Mouse (Mus musculus) kidney, adult 18-20 months (tissue): Measurements from ENCODE around the gene Actn4.

Experiments
- DNase-seq: peaks from one replicate; pipeline ENCODE4 v3.0.0; 2021

Gene Actn4

DNA sequence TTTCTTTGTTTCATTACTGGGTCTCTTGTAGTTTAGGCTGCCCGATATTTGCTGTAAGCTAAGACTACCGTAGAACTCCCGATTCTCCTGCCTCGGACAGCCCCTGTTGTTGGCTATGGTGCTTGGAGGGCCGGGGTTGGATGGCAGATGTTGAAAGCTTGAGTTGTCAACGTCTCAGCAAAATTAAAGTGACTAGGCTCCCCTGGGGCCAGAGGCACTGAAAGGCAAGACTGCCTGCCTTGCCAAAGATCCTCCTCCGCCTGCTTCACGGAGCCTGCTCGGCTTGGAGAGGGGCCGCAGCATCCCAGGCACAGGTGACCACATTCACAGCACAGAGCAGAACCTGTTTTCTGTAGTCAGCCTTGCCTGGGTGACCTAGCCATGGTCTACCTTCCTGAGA lies 81.6 kb downstream of the Actn4 start:
- no peak for DNase-seq

DNA sequence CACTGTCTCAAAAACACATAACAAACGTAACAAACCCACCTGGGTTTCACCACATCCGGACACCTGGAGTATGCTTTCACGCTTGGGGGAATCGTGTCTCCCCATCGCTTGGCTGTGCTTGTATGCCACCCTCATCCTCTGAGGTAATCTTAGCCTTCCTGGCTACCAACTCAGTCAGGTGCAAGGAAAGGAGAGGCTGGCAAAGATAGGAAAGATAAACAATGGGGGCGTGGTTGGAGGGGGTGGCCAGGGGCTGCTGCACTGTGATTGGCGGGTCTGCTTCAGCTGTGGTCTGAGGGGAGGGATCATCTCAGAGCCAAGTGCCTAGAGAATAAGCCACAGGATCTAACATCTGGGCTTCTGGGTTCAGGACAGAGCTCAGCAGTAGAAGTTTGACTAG lies 82.5 kb downstream of the Actn4 start:
- DNase-seq: no peak

DNA sequence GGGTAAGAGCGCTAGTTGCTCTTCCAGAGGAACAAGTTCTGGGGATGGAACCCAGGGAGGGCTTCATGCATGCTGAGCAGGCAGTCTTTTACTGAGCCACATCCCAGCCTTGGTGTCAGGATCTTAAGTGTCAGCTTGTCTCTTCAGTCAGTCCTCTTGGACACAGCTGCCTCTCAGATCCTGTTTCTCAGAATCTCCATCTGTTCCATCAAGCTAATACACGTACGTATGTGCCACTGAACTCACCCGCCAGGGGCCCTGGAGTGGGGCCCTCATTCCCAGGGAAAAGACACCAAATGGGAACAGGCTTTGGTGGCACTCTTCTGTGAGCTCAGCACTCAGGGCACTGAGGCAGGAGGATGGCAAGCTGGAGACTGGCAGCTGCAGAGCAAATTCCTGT lies 84.3 kb downstream of the Actn4 start:
- no peak for DNase-seq

GRCm38 (mm10) chr7:28877155-28877554 lies 85.0 kb downstream of the Actn4 start:
- DNase-seq: no peak

DNA sequence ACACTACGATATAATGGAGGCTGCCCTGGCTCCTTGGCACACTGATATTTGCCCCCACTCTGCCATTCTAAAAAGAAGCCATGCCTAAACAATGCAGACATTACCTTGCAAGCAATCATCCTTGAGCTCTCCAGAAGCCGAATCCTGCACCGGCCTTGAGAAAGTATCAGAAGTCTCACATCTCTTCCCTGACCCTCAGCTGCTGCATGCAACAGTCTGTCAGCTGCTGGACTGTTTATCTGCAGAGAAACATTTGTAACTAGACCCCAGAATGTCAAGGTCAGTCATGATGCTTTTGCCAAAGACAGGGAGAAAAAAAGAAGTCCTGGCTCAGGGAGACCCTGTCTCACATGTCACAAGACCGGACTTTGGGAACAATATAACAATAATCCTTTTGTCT lies 86.0 kb downstream of the Actn4 start:
- no peak for DNase-seq

- no peak for DNase-seq
Observed at GRCm38 (mm10) chr7:28874565-28874964, 87.6 kb downstream of the Actn4 start.

DNA sequence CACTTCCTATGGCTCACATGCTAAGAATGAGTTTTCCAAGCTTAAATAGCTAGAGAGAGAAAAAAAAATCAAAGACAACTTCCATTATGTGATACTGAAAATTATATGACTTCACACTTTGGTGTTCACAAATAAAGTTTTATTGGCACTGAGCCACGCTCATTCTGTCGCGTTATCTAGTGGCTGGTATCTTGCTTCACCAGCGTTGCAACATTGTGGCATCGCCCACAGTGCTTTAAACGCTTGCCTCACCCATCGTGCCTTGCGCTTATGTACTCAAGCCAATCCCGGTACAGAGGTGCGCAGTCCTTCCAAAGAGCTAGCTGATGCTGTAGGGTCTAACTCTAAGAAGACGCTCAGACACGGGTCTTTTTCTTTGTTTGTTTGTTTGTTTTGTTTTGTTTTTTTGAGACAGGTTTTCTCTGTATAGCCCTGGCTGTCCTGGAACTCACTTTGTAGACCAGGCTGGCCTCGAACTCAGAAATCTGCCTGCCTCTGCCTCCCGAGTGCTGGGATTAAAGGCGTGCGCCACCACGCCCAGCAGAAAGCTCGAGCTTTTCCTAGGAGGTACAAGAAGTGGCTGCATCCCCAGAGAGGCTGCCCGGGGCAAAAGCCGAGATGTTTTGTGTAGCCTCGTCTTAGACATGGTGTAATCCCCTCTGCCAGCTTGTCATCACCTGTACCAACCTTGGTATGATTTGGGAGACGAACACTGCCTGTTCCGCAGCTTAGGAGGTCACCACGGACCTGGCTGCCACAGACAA lies 91.1 kb downstream of the Actn4 start:
- no peak for DNase-seq

DNA sequence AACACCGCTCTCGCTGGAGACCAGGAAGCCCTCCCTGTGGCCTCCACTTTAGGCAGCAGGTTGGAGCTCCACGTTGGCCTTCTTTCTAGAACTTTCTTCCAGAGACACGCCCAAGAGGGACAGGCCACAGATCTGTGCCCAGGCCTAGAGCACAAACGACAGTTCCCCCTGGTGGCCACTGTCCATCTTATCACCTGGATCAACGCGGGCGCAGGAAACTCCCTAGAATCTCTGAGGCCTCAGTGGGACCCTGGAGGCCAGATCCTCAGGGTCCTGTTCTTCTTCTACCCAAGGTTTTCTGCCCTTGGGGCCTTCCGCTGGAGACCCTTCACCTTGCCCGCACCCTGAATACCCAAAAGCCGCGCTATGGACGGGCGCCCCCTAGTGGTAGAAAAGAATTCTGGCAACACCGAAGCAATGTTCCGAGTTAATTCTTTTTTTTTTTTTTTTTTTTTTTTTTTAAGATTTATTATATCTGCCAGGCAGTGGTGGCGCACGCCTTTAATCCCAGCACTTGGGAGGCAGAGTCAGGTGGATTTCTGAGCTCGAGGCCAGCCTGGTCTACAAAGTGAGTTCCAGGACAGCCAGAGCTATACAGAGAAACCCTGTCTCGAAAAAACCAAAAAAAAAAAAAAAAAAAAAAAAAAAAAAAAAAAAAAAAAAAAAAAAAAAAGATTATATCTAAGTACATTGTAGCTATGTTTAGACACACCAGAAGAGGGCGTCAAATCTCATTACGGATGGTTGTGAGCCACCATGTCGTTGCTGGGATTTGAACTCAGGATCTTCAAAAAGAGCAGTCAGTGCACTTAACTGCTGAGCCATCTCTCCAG lies 94.4 kb downstream of the Actn4 start:
- peak; percentile 85 for DNase-seq

DNA sequence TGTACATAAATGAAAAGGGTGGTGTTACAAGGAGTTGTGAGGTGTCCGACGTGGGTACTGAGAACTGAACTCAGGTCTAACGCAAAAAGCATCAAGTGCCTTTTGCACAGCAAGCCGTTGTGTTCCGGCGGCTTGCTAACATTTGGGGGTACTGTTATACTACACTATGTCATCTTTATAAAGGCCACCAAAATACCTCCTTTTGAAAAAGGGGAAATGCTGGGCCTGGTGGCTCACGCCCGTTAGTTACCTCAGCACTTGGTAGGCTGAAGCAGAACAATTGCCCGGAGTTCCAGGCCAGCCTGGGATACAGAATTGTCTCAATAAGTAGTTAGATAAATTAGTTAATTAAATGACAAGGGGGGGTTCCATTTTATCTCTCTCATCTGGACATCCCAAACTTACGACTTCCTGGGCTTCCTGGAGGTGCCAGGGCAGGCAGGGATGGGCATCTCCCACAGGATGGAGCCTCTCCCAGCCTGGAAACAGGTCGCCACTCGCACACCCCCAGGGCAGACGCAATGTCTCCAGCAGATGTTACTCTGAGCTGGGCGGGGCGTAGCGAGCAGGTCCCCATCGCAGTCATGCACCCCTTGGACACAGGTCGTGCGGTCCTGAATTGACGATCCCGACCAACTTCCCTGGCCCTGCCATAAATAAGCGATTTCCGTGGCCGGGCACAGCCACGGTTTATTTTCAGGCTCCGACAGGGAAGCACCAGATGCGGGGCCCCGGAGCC lies 95.2 kb downstream of the Actn4 start:
- DNase-seq: no peak

DNA sequence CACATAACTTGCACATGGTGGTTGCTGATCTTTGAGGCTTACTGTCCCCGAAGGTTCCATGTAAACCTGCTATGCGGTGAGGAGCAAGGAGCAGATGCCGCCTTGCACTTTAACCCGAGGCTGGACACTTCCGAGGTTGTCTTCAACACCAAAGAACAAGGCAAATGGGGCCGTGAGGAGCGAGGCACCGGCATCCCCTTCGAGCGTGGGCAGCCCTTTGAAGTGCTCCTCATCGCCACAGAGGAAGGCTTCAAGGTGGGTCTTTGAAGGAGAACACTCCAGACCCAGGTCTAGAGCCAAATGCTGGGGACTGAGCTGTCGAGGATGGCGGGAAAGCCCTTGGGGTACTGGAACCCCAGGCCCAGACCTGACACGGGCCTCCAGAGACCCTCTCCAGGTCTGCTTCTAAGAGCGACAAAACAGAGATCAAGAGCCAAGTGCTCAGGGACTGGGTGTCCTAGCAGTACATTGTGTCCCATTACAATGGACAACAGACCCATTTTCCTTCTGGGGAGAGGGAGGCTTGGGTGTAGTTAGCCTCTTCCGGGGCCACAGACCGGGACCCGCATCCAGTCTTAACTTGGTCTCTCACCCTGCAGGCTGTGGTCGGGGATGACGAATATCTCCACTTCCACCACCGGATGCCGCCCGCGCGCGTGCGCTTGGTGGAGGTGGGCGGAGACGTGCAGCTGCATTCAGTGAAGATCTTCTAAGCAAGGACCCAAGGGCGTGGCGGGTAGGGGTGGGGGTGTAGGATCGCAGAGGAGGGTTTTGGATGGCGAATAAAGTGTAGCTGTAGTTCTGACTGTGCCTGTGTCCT lies 96.4 kb downstream of the Actn4 start:
- DNase-seq: peak; percentile 73

DNA sequence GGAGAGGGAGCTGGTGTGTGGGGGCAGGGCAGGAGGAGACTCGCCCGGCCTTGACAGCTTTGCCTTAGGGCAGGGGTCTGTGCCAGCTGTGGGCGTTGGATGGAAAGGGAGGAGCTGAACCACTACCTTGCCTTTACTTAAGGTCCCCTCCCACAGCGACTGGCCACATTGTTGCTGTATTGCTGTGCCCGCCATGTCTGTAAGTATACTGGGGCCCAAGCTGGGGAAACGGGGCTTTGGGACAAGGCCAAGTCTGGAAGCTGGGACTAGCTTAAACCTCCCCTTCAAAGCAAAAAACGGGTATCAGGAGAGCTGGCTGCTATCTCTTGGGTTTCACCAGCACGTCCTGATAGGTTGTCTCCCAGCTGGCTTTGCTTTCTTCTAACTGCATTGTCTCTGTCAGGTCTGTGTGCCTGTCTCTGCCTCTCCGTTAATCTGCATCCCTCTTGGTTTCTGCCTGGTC lies 97.8 kb downstream of the Actn4 start:
- DNase-seq: no peak

GRCm38 (mm10) chr7:28863540-28863939 lies 98.6 kb downstream of the Actn4 start, which contains the start of gene Lgals7:
Gene Lgals7 (plus strand): TSS chr7:28863853.
- no peak for DNase-seq

DNA sequence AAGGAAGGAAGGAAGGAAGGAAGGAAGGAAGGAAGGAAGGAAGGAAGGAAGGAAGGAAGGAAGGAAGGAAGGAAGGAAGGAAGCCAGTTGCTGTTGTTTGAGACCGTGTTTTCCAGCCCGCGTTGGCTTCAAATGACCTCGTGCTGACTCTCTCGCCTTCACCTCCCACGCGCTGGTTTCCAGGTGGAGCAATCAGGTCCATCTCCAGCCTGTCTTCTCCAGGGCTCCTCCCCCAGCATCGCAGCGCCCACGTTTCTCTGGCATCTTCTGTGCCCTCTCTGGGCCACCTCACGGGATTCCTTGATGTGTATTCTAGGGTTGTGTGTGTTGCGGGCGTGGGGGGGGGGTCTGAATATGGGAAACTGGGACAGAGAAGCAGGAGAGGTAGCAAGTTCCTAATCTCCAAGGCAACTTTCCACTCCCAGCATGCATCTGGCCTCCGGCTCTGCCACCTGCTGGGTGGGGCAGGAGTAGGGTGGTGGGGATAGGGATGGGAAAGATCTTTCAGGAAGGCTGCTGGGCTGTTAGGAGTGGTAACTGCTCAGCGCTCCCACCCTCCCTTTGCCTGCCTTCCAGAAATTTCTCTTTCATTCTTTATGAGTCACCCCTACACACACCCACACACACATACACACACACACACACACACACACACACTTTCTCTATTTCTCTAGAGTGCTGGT lies 99.2 kb downstream of the Actn4 start:
- no peak for DNase-seq

GRCm38 (mm10) chr7:28860898-28861297 lies 101.2 kb downstream of the Actn4 start:
- no peak for DNase-seq

- no peak for DNase-seq
Observed at GRCm38 (mm10) chr7:28859953-28860352, 102.2 kb downstream of the Actn4 start.

- DNase-seq: no peak
Observed at GRCm38 (mm10) chr7:28850642-28851041, 111.5 kb downstream of the Actn4 start.

- DNase-seq: no peak
Observed at GRCm38 (mm10) chr7:28849700-28850236, 112.4 kb downstream of the Actn4 start.

DNA sequence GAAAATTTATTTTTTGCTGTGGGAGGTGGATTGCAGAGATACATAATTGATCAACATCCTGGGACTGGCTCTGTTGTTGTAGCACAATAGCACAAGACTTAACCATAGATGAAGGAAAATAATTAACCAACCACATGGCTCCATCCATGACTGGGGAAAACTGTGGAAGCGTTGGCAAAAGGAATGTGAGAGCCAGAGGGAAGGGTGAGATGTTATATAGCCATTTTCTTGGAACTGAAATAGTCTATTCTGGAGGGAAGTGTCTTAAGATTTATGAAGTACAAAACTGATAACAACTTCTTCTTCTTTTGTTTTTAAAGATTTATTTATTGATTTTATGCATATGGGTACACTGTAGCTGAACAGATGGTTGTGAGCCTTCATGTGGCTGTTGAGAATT lies 114.9 kb downstream of the Actn4 start:
- no peak for DNase-seq
